Mouse (Mus musculus) midbrain, postnatal 0 days (tissue): ENCODE results near the gene Ntan1. TPM values are rescaled to one million over a fixed set of nuclear protein-coding genes. Genes with fewer than 3 reads are reported as not detected.

Experiments
- ATAC-seq: fragments of 200-750 bp; cut with Nextera tagmentation; 2 replicates; pipeline ENCODE4 v1.8.0; 2017; ENCODE audit warnings: moderate number of reproducible peaks, mild to moderate bottlenecking, moderate TSS enrichment, moderate library complexity; ENCODE audit not compliant: low FRiP score
- DNase-seq: peaks from one replicate; pipeline ENCODE4 v3.0.0-alpha.2; 2015; ENCODE audit warnings: low spot score
- H3K27ac ChIP-seq: fragments of 300-500 bp; sonication (generic); 2 replicates; pipeline ENCODE4 v1.5.1; 2014; ENCODE audit warnings: low read depth, mild to moderate bottlenecking, low read length, mixed read lengths
- H3K27me3 ChIP-seq: fragments of 300-500 bp; sonication (generic); 2 replicates; pipeline ENCODE4 v1.6.1; 2014; ENCODE audit warnings: low read length, control low read depth, mixed read lengths; ENCODE audit not compliant: insufficient read depth
- H3K36me3 ChIP-seq: fragments of 300-500 bp; sonication (generic); 2 replicates; pipeline ENCODE4 v1.6.1; 2014; ENCODE audit warnings: low read length, control low read depth, mixed read lengths; ENCODE audit not compliant: insufficient read depth
- H3K4me1 ChIP-seq: fragments of 300-500 bp; sonication (generic); 2 replicates; pipeline ENCODE4 v1.6.1; 2014; ENCODE audit warnings: mild to moderate bottlenecking, control low read depth, antibody characterized with exemption, low read length, mixed read lengths; ENCODE audit not compliant: insufficient read depth
- H3K4me2 ChIP-seq: fragments of 300-500 bp; sonication (generic); 2 replicates; pipeline ENCODE4 v1.6.1; 2014; ENCODE audit warnings: low read depth, mild to moderate bottlenecking, low read length, mixed read lengths; ENCODE audit not compliant: poor library complexity, severe bottlenecking
- H3K4me3 ChIP-seq: fragments of 300-500 bp; sonication (generic); 2 replicates; pipeline ENCODE4 v1.5.1; 2014; ENCODE audit warnings: low read depth, mild to moderate bottlenecking, low read length, moderate library complexity
- H3K9ac ChIP-seq: fragments of 300-500 bp; sonication (generic); replicated peaks from 2 replicates; pipeline ENCODE4 v1.6.1; 2014; ENCODE audit warnings: mild to moderate bottlenecking, low read length, moderate library complexity, mixed read lengths; ENCODE audit not compliant: poor library complexity, severe bottlenecking
- H3K9me3 ChIP-seq: fragments of 300-500 bp; sonication (generic); 2 replicates; pipeline ENCODE4 v1.6.1; 2016; ENCODE audit warnings: low read length, control low read depth
- CTCF ChIP-seq: IDR thresholded peaks from 2 replicates; pipeline ENCODE4 v1.5.1; 2016; ENCODE audit warnings: antibody characterized with exemption, mild to moderate bottlenecking
- WGBS: fragments of 180-500 bp; shearing (Covaris S2); extraction: QIAGEN DNeasy Blood & Tissue Kit; methylation state at CpG from one replicate; pipeline ENCODE4 v1.1.7; 2014; 5-methylcytosine and 5-hydroxymethylcytosine counted together
- polyA plus RNA-seq: library from polyadenylated mRNA; unstranded; fragments of >200 nt; fragmentation: Nextera tagmentation; extraction: Ambion mirVana; gene quantifications from 2 replicates; pipeline ENCODE4 v1.2.1, GENCODE M21; 2015
- total RNA-seq: library from RNA; depleted of rRNA; stranded (reverse); fragments of >200 nt; gene quantifications from 2 replicates; pipeline ENCODE4 v1.2.3, GENCODE M21; 2014

Gene Ntan1
- total and polyA plus RNA-seq, 2 experiments from 2014 or later = 148 to 224 TPM

- DNase-seq (no peak), ATAC-seq (no peak)
- no peaks in the 10 kb centered on the region for H3K9me3 ChIP-seq
- H3K27me3 ChIP-seq = no peaks in the 10 kb centered on the region
- H3K9ac ChIP-seq = no peak overlapping the region
- no peak overlapping the region for H3K4me3 ChIP-seq
- H3K27ac ChIP-seq = no peak overlapping the region
- H3K36me3 ChIP-seq = 0 out of 2 replicates have a peak, but pooled peaks cover 2% of the 10 kb centered on the region
- WGBS = 97% methylated on average over 5 of the region's 5 CpGs
- no peak overlapping the region for H3K4me2 ChIP-seq
- peak; percentile 37; the same call in 1 of the 2 replicates for TF ChIP-seq CTCF
- H3K4me1 ChIP-seq = peaks cover 6% of the 10 kb centered on the region; the same call in 1 of the 2 replicates
Observed at GRCm38 (mm10) chr16:13820771-13821170, 2.1 kb downstream of the Ntan1 start.

GRCm38 (mm10) chr16:13825781-13826490, 7.3 kb downstream of the Ntan1 start:
- ATAC-seq = no peak
- no peak for TF ChIP-seq CTCF
- Histone ChIP-seq H3K9me3 (no peaks in the 10 kb centered on the region), H3K36me3 (peaks cover 26% of the 10 kb centered on the region), H3K4me2 (no peak overlapping the region), H3K4me3 (no peak overlapping the region), H3K27ac (no peak overlapping the region), H3K4me1 (no peaks in the 10 kb centered on the region), H3K27me3 (no peaks in the 10 kb centered on the region), H3K9ac (no peak overlapping the region)
- DNase-seq = no peak
- 78% methylated on average over 7 of the region's 7 CpGs for WGBS

GRCm38 (mm10) chr16:13826511-13826910, 7.9 kb downstream of the Ntan1 start:
- 93% methylated on average over 4 of the region's 4 CpGs for WGBS
- ATAC-seq = no peak
- no peak overlapping the region for H3K4me2 ChIP-seq
- peaks cover 32% of the 10 kb centered on the region for H3K36me3 ChIP-seq
- no peak overlapping the region for H3K4me3 ChIP-seq
- no peaks in the 10 kb centered on the region for H3K4me1 ChIP-seq
- no peaks in the 10 kb centered on the region for H3K9me3 ChIP-seq
- TF ChIP-seq CTCF = no peak
- H3K27me3 ChIP-seq = no peaks in the 10 kb centered on the region
- H3K9ac ChIP-seq = no peak overlapping the region
- no peak overlapping the region for H3K27ac ChIP-seq
- no peak for DNase-seq

- H3K36me3 ChIP-seq = peaks cover 54% of the 10 kb centered on the region
- no peaks in the 10 kb centered on the region for H3K9me3 ChIP-seq
- no peak overlapping the region for H3K4me3 ChIP-seq
- WGBS = 91% methylated on average over 10 of the region's 10 CpGs
- no peak for ATAC-seq
- TF ChIP-seq CTCF = peak; percentile 38
- no peak overlapping the region for H3K4me2 ChIP-seq
- DNase-seq = no peak
- H3K27me3 ChIP-seq = no peaks in the 10 kb centered on the region
- no peak overlapping the region for H3K27ac ChIP-seq
- no peak overlapping the region for H3K9ac ChIP-seq
- no peaks in the 10 kb centered on the region for H3K4me1 ChIP-seq
Observed at GRCm38 (mm10) chr16:13830444-13830843, 11.8 kb downstream of the Ntan1 start.

- WGBS = 87% methylated on average over 5 of the region's 5 CpGs
Observed at GRCm38 (mm10) chr16:13831606-13832005, 13.0 kb downstream of the Ntan1 start.

GRCm38 (mm10) chr16:13834382-13834781, 15.7 kb downstream of the Ntan1 start:
- H3K4me1 ChIP-seq = no peaks in the 10 kb centered on the region
- no peaks in the 10 kb centered on the region for H3K27me3 ChIP-seq
- 95% methylated on average over 5 of the region's 5 CpGs for WGBS
- no peak for DNase-seq
- H3K4me2 ChIP-seq = no peak overlapping the region
- H3K36me3 ChIP-seq = peaks cover 83% of the 10 kb centered on the region
- TF ChIP-seq CTCF = no peak
- no peak overlapping the region for H3K27ac ChIP-seq
- H3K4me3 ChIP-seq = no peak overlapping the region
- no peak overlapping the region for H3K9ac ChIP-seq
- ATAC-seq = no peak
- no peaks in the 10 kb centered on the region for H3K9me3 ChIP-seq

More at GRCm38 (mm10) chr16:13831606-13832005, 13.0 kb downstream of the Ntan1 start:
- Histone ChIP-seq H3K36me3 (peaks cover 66% of the 10 kb centered on the region), H3K4me3 (no peak overlapping the region), H3K9ac (no peak overlapping the region), H3K4me1 (no peaks in the 10 kb centered on the region), H3K27ac (no peak overlapping the region), H3K27me3 (no peaks in the 10 kb centered on the region), H3K9me3 (no peaks in the 10 kb centered on the region), H3K4me2 (no peak overlapping the region)
- no peak for ATAC-seq
- no peak for DNase-seq
- TF ChIP-seq CTCF = no peak
